Mouse (Mus musculus): ENCODE results near the gene Cfap54.

Gene Cfap54

GRCm38 (mm10) chr10:93081133-93081779 is at the start of gene Cfap54:
Gene Cfap54, minus strand, starts transcription at chr10:93081618.
- in situ Hi-C loops (cut with MboI, MseI), result loop anchor here (5.0 to 10.0 kb wide), 2 partner anchors 41 to 1444 kb away; no protein-coding TSS in a partner anchor

- in situ Hi-C loops (cut with MboI, MseI), result no loop called here
These were observed 49.1 kb upstream of the Cfap54 start for GRCm38 (mm10) chr10:93130456-93130940.

GRCm38 (mm10) chr10:93129904-93130455 is 48.6 kb upstream of the Cfap54 start:
- in situ Hi-C loops (cut with MboI, MseI), result loop anchor here in 1 of 2 experiments (10.0 kb wide), 1 partner anchor 625 kb away; no protein-coding TSS in a partner anchor

- in situ Hi-C loops (cut with MboI, MseI), result loop anchor here in 1 of 2 experiments (10.0 kb wide), 1 partner anchor 625 kb away; no protein-coding TSS in a partner anchor
These were observed 47.9 kb upstream of the Cfap54 start for GRCm38 (mm10) chr10:93129345-93129744.

- in situ Hi-C loops (cut with MboI, MseI), result loop anchor here in 1 of 2 experiments (10.0 kb wide), 1 partner anchor 626 kb away; no protein-coding TSS in a partner anchor
These were observed 47.1 kb upstream of the Cfap54 start for GRCm38 (mm10) chr10:93128566-93128965.

GRCm38 (mm10) chr10:93126025-93126424 is 44.6 kb upstream of the Cfap54 start:
- in situ Hi-C loops (cut with MboI, MseI), result loop anchor here in 1 of 2 experiments (10.0 kb wide), 1 partner anchor 629 kb away; no protein-coding TSS in a partner anchor

- in situ Hi-C loops (cut with MboI, MseI), result loop anchor here (5.0 to 10.0 kb wide), 2 partner anchors 42 to 631 kb away; partner anchors contain the start of gene Cfap54 (in 1 of the 2)
These were observed 42.7 kb upstream of the Cfap54 start for GRCm38 (mm10) chr10:93123957-93124613.

GRCm38 (mm10) chr10:93123310-93123709 is 41.9 kb upstream of the Cfap54 start:
- in situ Hi-C loops (cut with MboI, MseI), result loop anchor here (5.0 to 10.0 kb wide), 2 partner anchors 41 to 631 kb away; partner anchors contain the start of gene Cfap54 (in 1 of the 2)

- in situ Hi-C loops (cut with MboI, MseI), result loop anchor here (5.0 to 10.0 kb wide), 2 partner anchors 40 to 632 kb away; partner anchors contain the start of gene Cfap54 (in 1 of the 2)
These were observed 41.2 kb upstream of the Cfap54 start for GRCm38 (mm10) chr10:93122399-93123184.

- in situ Hi-C loops (cut with MboI, MseI), result loop anchor here (5.0 to 10.0 kb wide), 2 partner anchors 39 to 633 kb away; partner anchors contain the start of gene Cfap54 (in 1 of the 2)
These were observed 39.9 kb upstream of the Cfap54 start for GRCm38 (mm10) chr10:93121262-93121860.

- in situ Hi-C loops (cut with MboI, MseI), result loop anchor here (5.0 to 10.0 kb wide), 2 partner anchors 38 to 635 kb away; partner anchors contain the start of gene Cfap54 (in 1 of the 2)
These were observed 38.4 kb upstream of the Cfap54 start for GRCm38 (mm10) chr10:93119809-93120208.

- in situ Hi-C loops (cut with MboI, MseI), result no loop called here
These were observed 35.2 kb upstream of the Cfap54 start for GRCm38 (mm10) chr10:93116636-93117035.

- in situ Hi-C loops (cut with MboI, MseI), result no loop called here
These were observed 34.3 kb upstream of the Cfap54 start for GRCm38 (mm10) chr10:93115743-93116142.

GRCm38 (mm10) chr10:93114782-93115181 is 33.4 kb upstream of the Cfap54 start:
- in situ Hi-C loops (cut with MboI, MseI), result no loop called here

- in situ Hi-C loops (cut with MboI, MseI), result no loop called here
These were observed 32.5 kb upstream of the Cfap54 start for GRCm38 (mm10) chr10:93113968-93114367.

GRCm38 (mm10) chr10:93112021-93112420 is 30.6 kb upstream of the Cfap54 start:
- in situ Hi-C loops (cut with MboI, MseI), result no loop called here

- in situ Hi-C loops (cut with MboI, MseI), result no loop called here
These were observed 30.0 kb upstream of the Cfap54 start for GRCm38 (mm10) chr10:93111412-93111811.

- in situ Hi-C loops (cut with MboI, MseI), result no loop called here
These were observed 23.9 kb upstream of the Cfap54 start for GRCm38 (mm10) chr10:93105358-93105757.

GRCm38 (mm10) chr10:93104357-93104756 is 22.9 kb upstream of the Cfap54 start:
- in situ Hi-C loops (cut with MboI, MseI), result no loop called here

- in situ Hi-C loops (cut with MboI, MseI), result no loop called here
These were observed 22.3 kb upstream of the Cfap54 start for GRCm38 (mm10) chr10:93103676-93104075.
